Mouse (Mus musculus): ENCODE data around the gene Glcci1. TPM values are rescaled to one million over a fixed set of nuclear protein-coding genes. Genes with fewer than 3 reads are reported as not detected.

The Glcci1 gene
- total RNA-seq, 1 experiment, result 0.94 TPM

DNA sequence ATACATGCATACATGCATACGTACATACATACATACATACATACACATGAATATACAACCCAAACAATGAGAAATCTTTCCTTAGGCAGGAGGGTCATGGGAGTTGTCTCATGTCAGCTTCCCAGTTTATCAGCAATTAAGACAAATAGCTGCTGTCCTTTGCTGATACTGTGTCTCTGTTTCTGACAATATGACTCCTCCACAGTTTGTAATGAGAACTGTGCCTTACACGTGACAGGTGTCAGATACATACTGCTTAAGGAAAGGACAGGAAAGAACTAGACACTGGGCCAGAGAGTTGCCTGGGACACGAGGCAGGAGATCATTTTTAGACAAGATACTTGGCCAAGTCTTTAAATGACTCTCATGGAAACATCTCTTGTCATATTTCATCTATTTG, 35.1 kb upstream of the Glcci1 start:
- in situ Hi-C loops (cut with MboI; ENCODE audit: low sequenced_read_pairs in 2 of 2, unreplicated experiment in 2 of 2), result no loop called here
- Histone ChIP-seq H3K9me3 (ENCODE audit: control insufficient read depth, insufficient read depth, low read depth, low read length) (no peaks in the 10 kb centered on the region), H3K36me3 (ENCODE audit: control insufficient read depth, insufficient read depth, low read length, poor library complexity, severe bottlenecking) (no peaks in the 10 kb centered on the region), H3K4me3 (ENCODE audit: insufficient read depth in 1 of 2, low read depth in 1 of 2, low read length in 2 of 2, poor library complexity in 1 of 2, severe bottlenecking in 1 of 2) (no peak overlapping the region), H3K9ac (ENCODE audit: insufficient read depth, low read depth, low read length, poor library complexity, severe bottlenecking) (no peak overlapping the region), H3K27ac (ENCODE audit: insufficient read depth, low read depth, low read length, poor library complexity, severe bottlenecking) (no peak overlapping the region), H3K4me1 (ENCODE audit: control insufficient read depth in 2 of 2, insufficient read depth in 2 of 2, low read length in 2 of 2, poor library complexity in 1 of 2) (no peaks in the 10 kb centered on the region)
- TF ChIP-seq ZC3H11A (IDR thresholded peaks at IDR 0.05; ENCODE audit: borderline replicate concordance, low read depth, low read length) (no peak), MAFK (IDR thresholded peaks at IDR 0.05; ENCODE audit: insufficient read depth, low read depth, low read length) (no peak), ZNF384 (IDR thresholded peaks at IDR 0.05; ENCODE audit: low read depth, low read length) (no peak), HCFC1 (IDR thresholded peaks at IDR 0.05; ENCODE audit: borderline replicate concordance, insufficient read depth, low read length) (no peak), CHD2 (IDR thresholded peaks at IDR 0.05; ENCODE audit: low read depth, low read length) (no peak)
- no peak for DNase-seq (ENCODE audit: low read depth, low spot score)

DNA sequence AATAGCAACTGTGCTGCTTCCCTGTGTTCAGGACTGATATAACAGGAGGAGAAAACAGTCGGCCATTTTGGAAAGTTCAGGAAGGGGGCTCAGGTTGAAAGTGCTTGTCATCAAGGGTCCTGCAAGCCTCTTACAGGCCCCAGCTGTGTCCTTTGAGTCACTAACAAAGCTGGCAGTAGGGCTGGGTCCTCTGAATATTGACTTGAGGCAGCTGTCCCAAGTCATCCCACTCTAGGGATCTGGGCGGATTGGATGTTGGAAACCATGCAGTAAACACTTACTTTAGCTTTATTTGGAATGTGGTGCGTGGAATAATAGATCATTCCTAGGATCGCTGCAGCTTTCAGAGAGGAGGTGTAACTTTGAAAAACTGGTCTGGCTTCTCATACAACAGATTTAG, 34.6 kb upstream of the Glcci1 start:
- DNase-seq (ENCODE audit: low read depth, low spot score), result no peak
- H3K4me1 ChIP-seq (ENCODE audit: control insufficient read depth in 2 of 2, insufficient read depth in 2 of 2, low read length in 2 of 2, poor library complexity in 1 of 2), result no peaks in the 10 kb centered on the region
- in situ Hi-C loops (cut with MboI; ENCODE audit: low sequenced_read_pairs in 2 of 2, unreplicated experiment in 2 of 2), result no loop called here
- H3K4me3 ChIP-seq (ENCODE audit: insufficient read depth in 1 of 2, low read depth in 1 of 2, low read length in 2 of 2, poor library complexity in 1 of 2, severe bottlenecking in 1 of 2), result no peak overlapping the region
- H3K27ac ChIP-seq (ENCODE audit: insufficient read depth, low read depth, low read length, poor library complexity, severe bottlenecking), result no peak overlapping the region
- no peak for TF ChIP-seq ZNF384 (IDR thresholded peaks at IDR 0.05; ENCODE audit: low read depth, low read length)
- TF ChIP-seq HCFC1 (IDR thresholded peaks at IDR 0.05; ENCODE audit: borderline replicate concordance, insufficient read depth, low read length), result no peak
- no peak for TF ChIP-seq CHD2 (IDR thresholded peaks at IDR 0.05; ENCODE audit: low read depth, low read length)
- TF ChIP-seq MAFK (IDR thresholded peaks at IDR 0.05; ENCODE audit: insufficient read depth, low read depth, low read length), result no peak
- TF ChIP-seq ZC3H11A (IDR thresholded peaks at IDR 0.05; ENCODE audit: borderline replicate concordance, low read depth, low read length), result no peak
- no peak overlapping the region for H3K9ac ChIP-seq (ENCODE audit: insufficient read depth, low read depth, low read length, poor library complexity, severe bottlenecking)
- H3K36me3 ChIP-seq (ENCODE audit: control insufficient read depth, insufficient read depth, low read length, poor library complexity, severe bottlenecking), result no peaks in the 10 kb centered on the region
- no peaks in the 10 kb centered on the region for H3K9me3 ChIP-seq (ENCODE audit: control insufficient read depth, insufficient read depth, low read depth, low read length)

DNA sequence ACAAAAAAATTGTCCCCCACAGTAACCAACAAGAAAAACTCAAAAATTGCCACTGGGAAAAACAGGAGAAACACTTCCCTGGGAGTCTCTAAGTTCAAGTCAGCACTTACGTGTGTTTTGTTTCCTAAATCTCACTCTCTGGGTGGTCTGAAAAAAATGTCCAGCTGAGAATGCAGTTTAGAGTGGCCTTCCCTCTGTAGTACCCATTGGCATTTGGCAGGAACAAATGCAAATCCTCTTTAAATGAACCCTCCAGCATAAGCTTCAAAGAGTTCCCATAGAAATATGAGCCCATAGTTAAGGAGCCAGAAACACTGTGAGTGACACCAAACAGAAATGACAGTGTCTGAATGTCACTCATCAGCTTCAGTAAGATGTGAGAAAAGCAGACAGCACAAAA, 30.2 kb upstream of the Glcci1 start:
- in situ Hi-C loops (cut with MboI; ENCODE audit: low sequenced_read_pairs in 2 of 2, unreplicated experiment in 2 of 2), result no loop called here
- TF ChIP-seq ZNF384 (IDR thresholded peaks at IDR 0.05; ENCODE audit: low read depth, low read length) (no peak), MAFK (IDR thresholded peaks at IDR 0.05; ENCODE audit: insufficient read depth, low read depth, low read length) (no peak), ZC3H11A (IDR thresholded peaks at IDR 0.05; ENCODE audit: borderline replicate concordance, low read depth, low read length) (no peak), CHD2 (IDR thresholded peaks at IDR 0.05; ENCODE audit: low read depth, low read length) (no peak), HCFC1 (IDR thresholded peaks at IDR 0.05; ENCODE audit: borderline replicate concordance, insufficient read depth, low read length) (no peak)
- no peak for DNase-seq (ENCODE audit: low read depth, low spot score)

DNA sequence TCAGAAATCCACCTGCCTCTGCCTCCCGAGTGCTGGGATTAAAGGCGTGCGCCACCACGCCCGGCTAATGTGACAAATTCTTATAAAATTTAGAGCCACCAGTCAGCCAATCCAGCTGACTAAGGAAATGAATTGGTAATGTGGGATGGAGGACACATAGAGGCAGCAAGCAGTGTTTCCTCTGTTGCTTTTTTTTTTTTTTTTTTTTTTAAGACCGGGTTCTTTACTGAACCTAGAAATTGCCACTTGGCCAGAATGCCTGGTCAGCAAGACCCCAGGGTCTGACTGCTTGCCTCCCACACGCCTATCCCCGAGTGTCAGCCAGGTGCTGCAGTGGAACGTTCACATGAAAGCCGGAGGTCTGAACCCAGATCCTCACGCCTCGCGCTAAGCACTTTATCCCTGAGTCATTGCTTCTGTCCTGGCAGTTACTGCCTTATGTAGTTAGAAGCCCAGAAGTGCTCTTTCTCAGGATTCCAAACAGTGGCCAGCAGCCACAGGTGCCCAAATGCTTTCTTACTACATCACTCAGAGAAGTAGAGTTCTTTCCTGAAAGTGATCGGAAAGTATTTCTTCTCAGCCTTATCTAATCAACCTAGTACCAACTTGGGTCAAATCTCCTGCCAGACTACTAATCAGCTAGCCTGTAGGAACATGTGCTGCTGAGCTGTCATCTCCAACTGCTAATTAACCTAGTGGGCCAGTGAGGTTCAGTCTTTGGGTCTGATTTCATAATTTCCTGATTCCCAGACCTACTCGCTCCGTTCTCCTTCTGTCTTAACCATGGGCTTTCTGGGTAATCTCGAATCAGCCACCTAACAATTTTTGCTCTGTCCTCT, 24.7 kb upstream of the Glcci1 start:
- TF ChIP-seq CHD2 (IDR thresholded peaks at IDR 0.05; ENCODE audit: low read depth, low read length) (no peak), ZC3H11A (IDR thresholded peaks at IDR 0.05; ENCODE audit: borderline replicate concordance, low read depth, low read length) (no peak), HCFC1 (IDR thresholded peaks at IDR 0.05; ENCODE audit: borderline replicate concordance, insufficient read depth, low read length) (no peak), ZNF384 (IDR thresholded peaks at IDR 0.05; ENCODE audit: low read depth, low read length) (no peak), MAFK (IDR thresholded peaks at IDR 0.05; ENCODE audit: insufficient read depth, low read depth, low read length) (no peak)

More for the DNA sequence above, 30.2 kb upstream of the Glcci1 start:
- H3K9ac ChIP-seq (ENCODE audit: insufficient read depth, low read depth, low read length, poor library complexity, severe bottlenecking), result no peak overlapping the region
- H3K9me3 ChIP-seq (ENCODE audit: control insufficient read depth, insufficient read depth, low read depth, low read length), result no peaks in the 10 kb centered on the region
- H3K27ac ChIP-seq (ENCODE audit: insufficient read depth, low read depth, low read length, poor library complexity, severe bottlenecking), result no peak overlapping the region
- no peak overlapping the region for H3K4me3 ChIP-seq (ENCODE audit: insufficient read depth in 1 of 2, low read depth in 1 of 2, low read length in 2 of 2, poor library complexity in 1 of 2, severe bottlenecking in 1 of 2)
- H3K4me1 ChIP-seq (ENCODE audit: control insufficient read depth in 2 of 2, insufficient read depth in 2 of 2, low read length in 2 of 2, poor library complexity in 1 of 2), result no peaks in the 10 kb centered on the region
- no peaks in the 10 kb centered on the region for H3K36me3 ChIP-seq (ENCODE audit: control insufficient read depth, insufficient read depth, low read length, poor library complexity, severe bottlenecking)

More for the DNA sequence above, 24.7 kb upstream of the Glcci1 start:
- no peaks in the 10 kb centered on the region for H3K36me3 ChIP-seq (ENCODE audit: control insufficient read depth, insufficient read depth, low read length, poor library complexity, severe bottlenecking)
- no peak overlapping the region for H3K4me3 ChIP-seq (ENCODE audit: insufficient read depth in 1 of 2, low read depth in 1 of 2, low read length in 2 of 2, poor library complexity in 1 of 2, severe bottlenecking in 1 of 2)
- no peaks in the 10 kb centered on the region for H3K9me3 ChIP-seq (ENCODE audit: control insufficient read depth, insufficient read depth, low read depth, low read length)
- H3K4me1 ChIP-seq (ENCODE audit: control insufficient read depth in 2 of 2, insufficient read depth in 2 of 2, low read length in 2 of 2, poor library complexity in 1 of 2), result peaks cover 0 to 3% of the 10 kb centered on the region in 2 experiments; a peak in 1 of 4 replicates
- in situ Hi-C loops (cut with MboI; ENCODE audit: low sequenced_read_pairs in 2 of 2, unreplicated experiment in 2 of 2), result no loop called here
- H3K9ac ChIP-seq (ENCODE audit: insufficient read depth, low read depth, low read length, poor library complexity, severe bottlenecking), result no peak overlapping the region
- DNase-seq (ENCODE audit: low read depth, low spot score), result no peak
- no peak overlapping the region for H3K27ac ChIP-seq (ENCODE audit: insufficient read depth, low read depth, low read length, poor library complexity, severe bottlenecking)
